Mouse (Mus musculus) heart, embryonic 14.5 days (tissue): ENCODE measurements around the gene Carns1. TPM values are rescaled to one million over a fixed set of nuclear protein-coding genes. Genes with fewer than 3 reads are reported as not detected.

ENCODE experiments used
- ATAC-seq: fragments of 200-750 bp; cut with Nextera tagmentation; 2 replicates; pipeline ENCODE4 v1.8.0; 2017; ENCODE audit warnings: low read depth, moderate TSS enrichment; ENCODE audit not compliant: insufficient number of reproducible peaks, insufficient read depth, low FRiP score
- H3K27ac ChIP-seq, 2 experiments: fragments of 200-500 bp in 1 of 2; fragments of 300-500 bp in 1 of 2; sonication (generic) in 1 of 2; replicated peaks in 1 of 2; 2 replicates each; pipeline ENCODE4 v1.5.1; 2012 to 2014; ENCODE audit warnings: low read depth in 2 of 2, low read length in 2 of 2, control low read depth in 1 of 2, mild to moderate bottlenecking in 1 of 2, mixed read lengths in 1 of 2; ENCODE audit not compliant: control insufficient read depth in 1 of 2, insufficient read depth in 1 of 2
- H3K27me3 ChIP-seq: fragments of 300-500 bp; sonication (generic); 2 replicates; pipeline ENCODE4 v1.6.1; 2014; ENCODE audit warnings: mild to moderate bottlenecking, low read length, control low read depth; ENCODE audit not compliant: control insufficient read depth, insufficient read depth
- H3K36me3 ChIP-seq: fragments of 300-500 bp; sonication (generic); 2 replicates; pipeline ENCODE4 v1.6.1; 2014; ENCODE audit warnings: mild to moderate bottlenecking, control low read depth, low read length, mixed read lengths; ENCODE audit not compliant: control insufficient read depth, insufficient read depth
- H3K4me1 ChIP-seq, 2 experiments: fragments of 200-500 bp in 1 of 2; fragments of 300-500 bp in 1 of 2; sonication (generic) in 1 of 2; 2 replicates each; pipeline ENCODE4 v1.6.1; 2012 to 2014; ENCODE audit warnings: low read length in 2 of 2, control low read depth in 1 of 2, mixed read lengths in 1 of 2; ENCODE audit not compliant: control insufficient read depth in 2 of 2, insufficient read depth in 2 of 2
- H3K4me2 ChIP-seq: fragments of 300-500 bp; sonication (generic); 2 replicates; pipeline ENCODE4 v1.6.1; 2014; ENCODE audit warnings: mild to moderate bottlenecking, low read length
- H3K4me3 ChIP-seq, 2 experiments: fragments of 200-500 bp in 1 of 2; fragments of 300-500 bp in 1 of 2; sonication (generic) in 1 of 2; 2 replicates each; pipeline ENCODE4 v1.5.1; 2012 to 2014; ENCODE audit warnings: low read length in 2 of 2, mild to moderate bottlenecking in 2 of 2, control low read depth in 1 of 2, low read depth in 1 of 2, moderate library complexity in 1 of 2; ENCODE audit not compliant: control insufficient read depth in 1 of 2, insufficient read depth in 1 of 2
- H3K9ac ChIP-seq: fragments of 300-500 bp; sonication (generic); 2 replicates; pipeline ENCODE4 v1.6.1; 2014; ENCODE audit warnings: mild to moderate bottlenecking, low read length
- H3K9me3 ChIP-seq: fragments of 300-500 bp; sonication (generic); 2 replicates; pipeline ENCODE4 v1.6.1; 2016; ENCODE audit warnings: low read length, control low read depth; ENCODE audit not compliant: control insufficient read depth
- WGBS: fragments of 180-500 bp; shearing (Covaris S2); extraction: QIAGEN DNeasy Blood & Tissue Kit; methylation state at CpG from one replicate; pipeline ENCODE4 v1.1.7; 2014; 5-methylcytosine and 5-hydroxymethylcytosine counted together
- polyA plus RNA-seq: library from polyadenylated mRNA; unstranded; fragments of >200 nt; fragmentation: Nextera tagmentation; extraction: Ambion mirVana; gene quantifications from 2 replicates; pipeline ENCODE4 v1.2.1, GENCODE M21; 2014

Gene Carns1
- polyA plus RNA-seq, 1 experiment from 2014 or later: 6.5 TPM

DNA sequence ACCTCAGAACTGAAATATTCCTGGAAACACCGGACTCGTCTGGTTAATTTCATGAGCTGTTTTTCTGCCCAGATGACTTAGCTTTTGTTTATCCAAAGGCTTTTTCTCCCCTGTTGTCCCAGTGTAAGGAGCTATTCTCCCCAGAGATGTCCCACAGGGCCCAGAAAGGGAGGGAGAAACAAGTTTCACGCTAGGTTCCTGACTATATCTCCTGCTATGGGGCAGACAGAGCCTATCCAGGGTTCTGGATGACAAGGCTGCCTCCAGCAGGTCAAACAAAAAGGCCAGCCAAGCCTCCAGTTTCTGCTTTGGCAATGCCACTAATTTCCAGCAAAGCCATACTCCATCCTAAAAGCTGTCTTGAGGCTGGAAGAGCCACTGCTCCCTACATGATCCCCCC, 42.6 kb upstream of the Carns1 start:
- Histone ChIP-seq H3K4me1 (peaks cover 23 to 47% of the 10 kb centered on the region in 2 experiments), H3K27ac (no peak overlapping the region), H3K4me2 (no peak overlapping the region), H3K9ac (no peak overlapping the region), H3K36me3 (no peaks in the 10 kb centered on the region), H3K4me3 (no peak overlapping the region), H3K9me3 (no peaks in the 10 kb centered on the region), H3K27me3 (peaks cover 48% of the 10 kb centered on the region)
- WGBS: 34% methylated on average over 3 of the region's 3 CpGs
- ATAC-seq: no peak

GRCm38 (mm10) chr19:4217140-4217539, 41.9 kb upstream of the Carns1 start:
- Histone ChIP-seq H3K27ac (no peak overlapping the region), H3K9me3 (no peaks in the 10 kb centered on the region), H3K9ac (no peak overlapping the region), H3K27me3 (peaks cover 51% of the 10 kb centered on the region), H3K4me3 (no peak overlapping the region), H3K4me1 (peaks cover 24 to 51% of the 10 kb centered on the region in 2 experiments), H3K4me2 (no peak overlapping the region), H3K36me3 (no peaks in the 10 kb centered on the region)
- no peak for ATAC-seq
- WGBS: 9% methylated on average over 5 of the region's 5 CpGs

- H3K4me1 ChIP-seq: peaks cover 24 to 47% of the 10 kb centered on the region in 2 experiments
- no peak overlapping the region for H3K27ac ChIP-seq
- peaks cover 59% of the 10 kb centered on the region for H3K27me3 ChIP-seq
- peak overlapping the region; percentile 10 to 67; a peak in 3 of 4 replicates for H3K4me3 ChIP-seq
- peak overlapping the region; percentile 48; the same call in 1 of the 2 replicates for H3K9ac ChIP-seq
- H3K9me3 ChIP-seq: no peaks in the 10 kb centered on the region
- peak overlapping the region; percentile 100 for H3K4me2 ChIP-seq
- no peak for ATAC-seq
- H3K36me3 ChIP-seq: no peaks in the 10 kb centered on the region
- 13% methylated on average over 14 of the region's 14 CpGs for WGBS
Measured at GRCm38 (mm10) chr19:4216041-4216685, 40.9 kb upstream of the Carns1 start.

DNA sequence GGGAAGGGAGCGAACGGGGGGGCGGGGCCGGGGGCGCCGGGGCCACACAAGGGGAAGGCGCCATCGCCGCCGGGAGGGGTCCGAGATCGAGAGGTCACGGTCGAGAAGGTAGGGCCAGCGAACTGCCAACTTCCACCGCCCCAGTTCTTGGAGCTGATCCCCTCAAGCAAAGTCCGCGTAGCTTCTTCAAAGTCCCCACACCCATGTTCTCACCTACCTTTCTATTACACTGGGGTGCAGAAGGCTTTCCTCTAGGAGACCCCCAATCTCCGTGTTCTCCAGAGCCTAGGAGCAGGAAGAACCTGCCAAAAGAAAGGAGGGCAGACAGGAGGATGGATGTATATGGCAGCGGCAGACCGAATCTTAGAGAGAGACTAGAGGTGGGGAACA, 40.2 kb upstream of the Carns1 start:
- Histone ChIP-seq H3K4me1 (peaks cover 20 to 40% of the 10 kb centered on the region in 2 experiments), H3K27ac (no peak overlapping the region; a peak in 1 of 4 replicates)

GRCm38 (mm10) chr19:4214771-4215450, 39.6 kb upstream of the Carns1 start:
- Histone ChIP-seq H3K9ac (peak overlapping the region; percentile 80), H3K27ac (peak overlapping the region in 1 of 2 experiments; percentile 44; a peak in 2 of 4 replicates), H3K27me3 (peaks cover 63% of the 10 kb centered on the region), H3K4me1 (peaks cover 16 to 35% of the 10 kb centered on the region in 2 experiments), H3K36me3 (no peaks in the 10 kb centered on the region), H3K9me3 (no peaks in the 10 kb centered on the region), H3K4me2 (peak overlapping the region; percentile 100), H3K4me3 (peak overlapping the region; percentile 67 to 72)
- 1% methylated on average over 65 of the region's 81 CpGs for WGBS
- peak; percentile 37 for ATAC-seq

More for the DNA sequence above, 40.2 kb upstream of the Carns1 start:
- no peak for ATAC-seq
- peak overlapping the region; percentile 100 for H3K4me2 ChIP-seq
- no peaks in the 10 kb centered on the region for H3K36me3 ChIP-seq
- H3K27me3 ChIP-seq: peaks cover 63% of the 10 kb centered on the region
- H3K9ac ChIP-seq: peak overlapping the region; percentile 80
- H3K4me3 ChIP-seq: peak overlapping the region; percentile 67 to 72
- WGBS: 3% methylated on average over 21 of the region's 21 CpGs
- H3K9me3 ChIP-seq: no peaks in the 10 kb centered on the region

GRCm38 (mm10) chr19:4214071-4214770, 38.9 kb upstream of the Carns1 start, which contains the start of the genes Clcf1 and AC109138.7:
Clcf1 (plus strand) TSS chr19:4214238.
AC109138.7 (plus strand) TSS chr19:4214357.
- H3K9me3 ChIP-seq: no peaks in the 10 kb centered on the region
- H3K27ac ChIP-seq: peak within 1 kb of the TSS in 1 of 2 experiments; percentile 44; a peak in 2 of 4 replicates
- H3K4me3 ChIP-seq: peak within 1 kb of the TSS; percentile 67 to 72
- peak within 1 kb of the TSS; percentile 100 for H3K4me2 ChIP-seq
- H3K9ac ChIP-seq: peak within 1 kb of the TSS; percentile 80
- peaks cover 15 to 34% of the 10 kb centered on the region in 2 experiments for H3K4me1 ChIP-seq
- H3K36me3 ChIP-seq: no peaks in the 10 kb centered on the region
- H3K27me3 ChIP-seq: peaks cover 63% of the 10 kb centered on the region
- WGBS: under 1% methylated on average over 47 of the region's 49 CpGs
- ATAC-seq: peak; percentile 33

GRCm38 (mm10) chr19:4213524-4213974, 38.3 kb upstream of the Carns1 start:
- 4% methylated on average over 9 of the region's 9 CpGs for WGBS
- H3K9me3 ChIP-seq: no peaks in the 10 kb centered on the region
- H3K4me3 ChIP-seq: peak overlapping the region in 1 of 2 experiments; percentile 67; a peak in 1 of 4 replicates
- H3K4me2 ChIP-seq: peak overlapping the region; percentile 100
- no peak overlapping the region; the same call in 1 of the 2 replicates for H3K9ac ChIP-seq
- no peak for ATAC-seq
- no peak overlapping the region for H3K27ac ChIP-seq
- peaks cover 15 to 34% of the 10 kb centered on the region in 2 experiments for H3K4me1 ChIP-seq
- H3K27me3 ChIP-seq: peaks cover 63% of the 10 kb centered on the region
- H3K36me3 ChIP-seq: no peaks in the 10 kb centered on the region
